Mouse (Mus musculus) frontal cortex, postnatal 25 days (tissue): ENCODE measurements around the gene Fam78a.
A peak's percentile ranks its signal among the peaks of the same experiment; 100 is the strongest.

Experiments
- DNase-seq, 2 experiments: peaks; one replicate each; pipeline ENCODE4 v3.0.0; 2022; ENCODE audit warnings: low spot score in 2 of 2

The Fam78a gene

DNA sequence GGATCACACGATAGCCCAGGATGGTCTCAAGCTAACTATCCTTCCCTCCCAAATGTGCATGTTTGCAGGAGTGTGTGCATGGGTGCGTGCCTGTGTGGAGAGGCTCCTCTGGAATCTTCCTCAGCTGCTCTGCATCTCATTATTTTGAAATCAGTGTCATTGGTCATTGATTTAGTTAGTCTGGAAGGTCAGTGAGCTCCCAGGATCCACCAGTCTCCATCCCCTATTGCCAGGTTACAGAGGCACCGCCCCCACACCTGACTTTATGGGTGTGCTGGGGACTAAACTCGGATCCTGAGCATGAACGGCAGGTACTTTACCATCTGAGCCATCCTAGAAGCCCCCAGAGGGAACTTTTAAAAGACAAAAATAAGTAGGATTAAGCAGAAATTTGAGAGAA, 18.3 kb upstream of the Fam78a start:
- no peak for DNase-seq

GRCm38 (mm10) chr2:32096122-32096420, 11.4 kb upstream of the Fam78a start:
- DNase-seq, result no peak

DNA sequence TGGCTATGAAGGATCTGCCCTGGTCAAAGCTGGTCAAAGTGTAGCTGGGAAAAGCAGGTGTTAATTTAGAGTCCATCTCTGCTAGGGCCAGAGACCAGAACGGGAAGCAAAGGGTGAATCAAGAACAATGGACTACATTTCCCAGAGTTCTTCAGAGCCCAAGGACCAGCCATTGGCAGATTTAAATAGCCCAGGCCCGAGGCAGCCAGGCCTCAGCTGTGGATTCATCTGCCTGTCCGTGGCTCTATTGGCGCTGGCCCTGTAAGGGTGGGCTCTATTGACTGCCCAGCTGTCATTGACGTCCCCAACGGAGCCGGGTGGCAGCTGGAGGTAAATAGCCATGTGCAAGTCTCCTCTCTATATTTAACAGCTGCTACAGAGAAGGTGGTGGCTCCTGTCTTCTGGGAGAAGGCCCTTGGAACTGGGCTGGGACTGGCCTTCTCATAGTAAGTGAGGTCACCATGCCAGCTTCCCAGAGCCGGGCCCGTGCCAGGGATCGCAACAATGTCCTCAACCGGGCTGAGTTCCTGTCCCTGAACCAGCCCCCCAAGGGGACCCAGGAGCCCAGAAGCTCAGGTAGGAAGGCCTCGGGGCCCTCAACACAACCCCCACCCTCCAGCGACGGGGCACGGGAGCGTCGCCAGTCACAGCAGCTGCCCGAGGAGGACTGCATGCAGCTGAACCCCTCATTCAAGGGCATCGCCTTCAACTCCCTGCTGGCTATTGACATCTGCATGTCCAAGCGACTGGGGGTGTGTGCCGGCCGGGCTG, 10.9 kb upstream of the Fam78a start, which contains the start of gene Plpp7:
TSS of gene Plpp7 (plus strand) at position 178 of the 771 bp plus-strand sequence.
- DNase-seq, result peak; percentile 60 to 72

- no peak for DNase-seq
Observed at GRCm38 (mm10) chr2:32094001-32094707, 9.5 kb upstream of the Fam78a start.

DNA sequence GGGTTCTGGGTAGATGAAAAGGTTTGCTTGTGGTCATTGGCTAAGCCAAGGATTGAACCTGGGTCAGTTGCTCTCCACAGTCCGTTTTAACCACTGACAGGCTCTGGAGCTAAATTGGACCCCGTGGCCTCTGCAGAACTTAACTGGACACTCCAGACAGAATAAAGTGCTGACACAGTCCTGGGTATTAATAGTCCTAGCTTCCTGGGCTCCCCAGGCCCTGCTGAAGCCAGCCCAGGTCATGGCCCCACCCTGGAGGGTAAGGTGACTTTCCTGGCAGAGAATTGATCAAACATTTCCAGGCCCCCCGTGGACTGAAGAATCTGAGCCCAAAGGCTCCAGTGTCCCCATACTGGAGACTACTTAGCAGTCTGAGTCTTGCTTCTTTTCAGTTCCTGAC, 7.3 kb upstream of the Fam78a start:
- no peak for DNase-seq

GRCm38 (mm10) chr2:32090145-32090544, 5.5 kb upstream of the Fam78a start:
- DNase-seq, result no peak

DNA sequence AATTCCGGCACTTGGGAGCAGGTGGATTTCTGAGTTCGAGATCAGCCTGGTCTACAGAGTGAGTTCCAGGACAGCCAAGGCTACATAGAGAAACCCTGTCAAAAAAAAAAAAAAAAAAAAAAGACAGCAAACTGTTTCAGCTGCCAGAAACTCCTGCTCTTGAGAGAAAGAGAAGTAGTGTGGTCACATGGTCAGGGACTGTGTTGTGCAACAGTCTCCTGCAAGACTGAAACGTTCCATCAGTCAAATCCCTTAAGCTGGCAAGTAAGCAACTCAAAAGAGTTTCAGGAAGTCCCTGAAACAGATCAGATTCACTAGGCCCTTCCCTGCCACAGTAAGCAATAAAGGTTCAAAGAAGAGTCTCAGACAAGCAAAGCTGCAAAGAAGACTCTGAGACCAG, 4.9 kb upstream of the Fam78a start:
- DNase-seq, result no peak

- DNase-seq, result peak in 1 of 2 experiments; percentile 29
Observed at GRCm38 (mm10) chr2:32088372-32088981, 3.8 kb upstream of the Fam78a start.

GRCm38 (mm10) chr2:32087606-32088005, 2.9 kb upstream of the Fam78a start:
- no peak for DNase-seq

- DNase-seq, result no peak
Observed at GRCm38 (mm10) chr2:32085231-32085630, 574 bp upstream of the Fam78a start.

DNA sequence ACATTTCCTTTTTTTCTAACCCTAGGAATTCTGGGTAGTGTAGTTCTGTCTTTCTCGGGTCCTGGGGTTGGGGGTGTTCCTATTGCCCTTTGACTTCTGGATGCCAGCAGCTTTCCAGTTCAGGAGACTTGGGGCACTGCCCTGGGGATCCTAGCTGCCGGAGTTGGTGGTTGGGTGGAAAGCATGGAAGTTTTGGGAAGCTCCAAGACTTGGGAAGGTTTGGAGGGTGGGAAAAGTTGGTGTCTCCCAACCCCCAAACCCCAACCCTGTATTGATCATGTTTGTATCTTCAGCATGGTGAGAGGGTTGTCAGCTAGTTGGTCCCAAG, 179 bp upstream of the Fam78a start:
- DNase-seq, result no peak

- DNase-seq, result no peak
Observed at GRCm38 (mm10) chr2:32083159-32084011, 1.3 kb downstream of the Fam78a start.

DNA sequence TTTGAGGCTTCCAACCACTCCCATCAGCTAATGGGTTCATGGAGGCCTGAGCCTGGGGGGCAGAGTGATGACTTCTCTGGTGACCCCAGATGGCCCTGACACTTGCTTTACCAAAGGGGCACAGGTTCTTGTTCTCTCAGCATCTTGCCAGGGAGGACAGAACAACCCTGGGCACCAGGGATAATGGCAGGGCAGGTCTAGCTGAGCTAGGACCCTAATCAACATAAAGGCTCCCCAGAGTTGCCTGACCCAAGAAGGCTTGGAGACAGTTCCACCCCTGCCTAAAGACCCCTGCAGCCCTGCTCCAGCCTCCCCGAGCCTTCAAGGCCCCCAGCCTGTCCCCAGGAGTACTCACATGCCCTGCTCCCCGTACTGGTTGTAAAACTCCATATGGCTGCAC, 2.4 kb downstream of the Fam78a start:
- no peak for DNase-seq

- DNase-seq, result no peak
Observed at GRCm38 (mm10) chr2:32081296-32081929, 3.2 kb downstream of the Fam78a start.

- no peak for DNase-seq
Observed at GRCm38 (mm10) chr2:32080681-32081080, 4.0 kb downstream of the Fam78a start.

DNA sequence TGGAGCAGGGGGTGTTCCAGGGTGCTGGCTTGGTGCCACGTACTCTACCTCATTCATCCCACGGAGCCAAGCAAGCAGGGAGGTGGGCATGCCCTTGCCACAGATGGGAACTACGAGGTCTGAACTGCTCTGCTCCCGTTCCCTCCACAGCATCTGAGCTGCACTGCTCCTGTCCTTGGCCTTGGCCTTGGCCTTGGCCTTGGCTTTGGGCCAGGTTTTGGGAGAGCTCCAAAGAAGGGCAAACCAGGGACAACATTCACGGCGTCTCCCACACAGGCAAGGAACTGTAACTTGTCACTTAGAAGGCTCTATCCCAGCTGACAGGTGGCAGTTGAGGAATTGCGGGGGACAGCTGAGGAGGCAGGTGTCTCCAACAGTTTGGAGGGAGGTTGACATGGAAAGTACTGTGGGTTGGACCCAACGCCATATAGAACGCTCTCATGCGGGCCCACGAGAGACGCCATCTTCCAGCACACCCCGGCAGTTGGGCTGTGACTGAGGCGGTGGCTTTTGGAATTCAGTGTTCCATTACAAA, 5.4 kb downstream of the Fam78a start:
- DNase-seq, result no peak

GRCm38 (mm10) chr2:32078522-32078921, 6.1 kb downstream of the Fam78a start:
- no peak for DNase-seq

- no peak for DNase-seq
Observed at GRCm38 (mm10) chr2:32077744-32078143, 6.9 kb downstream of the Fam78a start.

DNA sequence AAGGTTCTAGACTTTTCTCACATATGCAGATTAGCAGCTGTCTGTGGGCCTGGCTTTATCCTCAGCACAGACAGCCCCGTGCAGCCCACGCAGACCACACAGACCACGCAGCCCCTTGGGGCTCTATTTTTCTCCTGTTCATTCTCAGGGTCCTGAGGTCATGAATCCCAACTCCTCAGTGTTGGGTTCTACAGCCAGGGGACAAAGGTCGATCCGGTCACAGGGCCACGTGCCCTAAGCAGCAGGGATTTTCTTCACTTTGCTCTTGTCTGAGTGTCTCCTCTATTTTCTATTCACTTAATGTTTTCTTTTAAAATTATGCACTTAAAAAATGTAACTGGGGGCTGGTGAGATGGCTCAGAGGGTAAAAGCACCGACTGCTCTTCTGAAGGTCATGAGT, 9.3 kb downstream of the Fam78a start:
- no peak for DNase-seq

GRCm38 (mm10) chr2:32074404-32074803, 10.3 kb downstream of the Fam78a start:
- DNase-seq, result no peak

GRCm38 (mm10) chr2:32070747-32071146, 13.9 kb downstream of the Fam78a start:
- no peak for DNase-seq
